Mouse (Mus musculus) myocyte (in vitro differentiated cells): Measurements from ENCODE around the gene Idh3a. TPM values are rescaled to one million over a fixed set of nuclear protein-coding genes. Genes with fewer than 3 reads are reported as not detected.
A peak's percentile ranks its signal among the peaks of the same experiment; 100 is the strongest.

Source experiments
- H3K27me3 ChIP-seq: one replicate; pipeline ENCODE4 v1.6.1; 2011; ENCODE audit not compliant: control insufficient read depth, insufficient read depth, insufficient read length
- H3K36me3 ChIP-seq: one replicate; pipeline ENCODE4 v1.6.1; 2011; ENCODE audit not compliant: control insufficient read depth, insufficient read depth
- H3K4me2 ChIP-seq: one replicate; pipeline ENCODE4 v1.6.1; 2011; ENCODE audit warnings: low read depth, control low read depth
- H3K4me3 ChIP-seq: one replicate; pipeline ENCODE4 v1.5.1; 2011; ENCODE audit warnings: mild to moderate bottlenecking, control low read depth, moderate library complexity
- H3K79me2 ChIP-seq: one replicate; pipeline ENCODE4 v1.6.1; 2011; ENCODE audit not compliant: control insufficient read depth, insufficient read depth
- H3ac ChIP-seq: one replicate; pipeline ENCODE4 v1.6.1; 2011; ENCODE audit not compliant: control insufficient read depth, insufficient read length
- CEBPB ChIP-seq: IDR thresholded peaks from 2 replicates; pipeline ENCODE4 v1.6.1; 2011; ENCODE audit warnings: mild to moderate bottlenecking, moderate library complexity; ENCODE audit not compliant: poor library complexity, insufficient read depth, severe bottlenecking
- E2F4 ChIP-seq: IDR thresholded peaks from one replicate; pipeline ENCODE4 v1.6.1; 2011; ENCODE audit warnings: mild to moderate bottlenecking, control low read depth, moderate library complexity; ENCODE audit not compliant: insufficient read depth
- MAX ChIP-seq: IDR thresholded peaks from one replicate; pipeline ENCODE4 v1.6.1; 2011; ENCODE audit warnings: low read depth, mild to moderate bottlenecking, control low read depth
- MYOD1 ChIP-seq, 3 experiments: IDR thresholded peaks; one replicate each; pipeline ENCODE4 v1.6.1; 2011; ENCODE audit warnings: control low read depth in 2 of 3, low read depth in 2 of 3, mild to moderate bottlenecking in 2 of 3, moderate library complexity in 1 of 3; ENCODE audit not compliant: insufficient read length in 2 of 3, control insufficient read depth in 1 of 3
- MYOG ChIP-seq, 3 experiments: IDR thresholded peaks; one replicate each; pipeline ENCODE4 v1.6.1; 2011; ENCODE audit warnings: control low read depth in 2 of 3, low read depth in 2 of 3, mild to moderate bottlenecking in 2 of 3; ENCODE audit not compliant: insufficient read length in 2 of 3, control insufficient read depth in 1 of 3, insufficient read depth in 1 of 3
- POLR2A ChIP-seq: IDR thresholded peaks from one replicate; pipeline ENCODE4 v1.6.1; 2011; ENCODE audit warnings: low read depth, mild to moderate bottlenecking, control low read depth, moderate library complexity; ENCODE audit not compliant: insufficient read length
- POLR2AphosphoS2 ChIP-seq: IDR thresholded peaks from one replicate; pipeline ENCODE4 v1.6.1; 2011; ENCODE audit warnings: low read depth, control low read depth; ENCODE audit not compliant: insufficient read length
- REST ChIP-seq: IDR thresholded peaks from one replicate; pipeline ENCODE4 v1.6.1; 2011; ENCODE audit warnings: mild to moderate bottlenecking, control low read depth, moderate library complexity; ENCODE audit not compliant: insufficient read depth, insufficient read length
- SRF ChIP-seq: IDR thresholded peaks from one replicate; pipeline ENCODE4 v1.6.1; 2011; ENCODE audit warnings: low read depth; ENCODE audit not compliant: control insufficient read depth, insufficient read length
- TCF12 ChIP-seq: IDR thresholded peaks from one replicate; pipeline ENCODE4 v1.6.1; 2011; ENCODE audit warnings: mild to moderate bottlenecking, control low read depth; ENCODE audit not compliant: poor library complexity, insufficient read depth, severe bottlenecking
- TCF3 ChIP-seq: IDR thresholded peaks from one replicate; pipeline ENCODE4 v1.6.1; 2011; ENCODE audit warnings: low read depth, control low read depth; ENCODE audit not compliant: insufficient read length
- USF1 ChIP-seq: IDR thresholded peaks from one replicate; pipeline ENCODE4 v1.6.1; 2011; ENCODE audit warnings: low read depth, mild to moderate bottlenecking, control low read depth, moderate library complexity
- polyA plus RNA-seq: library from polyadenylated mRNA; unstranded; fragments of >200 nt; fragmentation: generic; extraction: Trizol; gene quantifications from one replicate; pipeline ENCODE4 v1.2.1, GENCODE M21; 2012; ENCODE audit warnings: missing spikeins

The Idh3a gene
- polyA plus RNA-seq, 1 experiment = 88.5 TPM

DNA sequence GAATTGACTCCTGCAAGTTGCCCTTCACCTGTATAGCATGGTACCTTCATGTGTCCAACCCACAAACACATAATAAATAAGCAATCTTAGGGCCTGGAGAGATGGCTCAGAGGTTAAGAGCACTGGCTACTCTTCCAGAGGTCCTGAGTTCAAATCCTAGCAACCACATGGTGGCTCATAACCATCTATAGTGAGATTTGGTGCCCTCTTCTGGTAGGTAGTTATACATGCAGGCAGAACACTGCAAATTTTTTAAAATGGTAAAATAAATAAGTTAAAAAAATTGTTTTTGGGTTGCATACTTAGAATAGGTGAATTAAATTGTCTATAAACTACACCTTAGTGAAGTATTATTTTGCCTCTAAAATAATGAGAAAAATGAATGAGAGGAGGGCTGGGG, 44.8 kb downstream of the Idh3a start:
- Histone ChIP-seq H3K79me2 (peaks cover 31% of the 10 kb centered on the region), H3K27me3 (no peaks in the 10 kb centered on the region), H3K36me3 (no peaks in the 10 kb centered on the region), H3ac (no peak overlapping the region), H3K4me2 (no peak overlapping the region), H3K4me3 (no peak overlapping the region)
- TF ChIP-seq POLR2A (no peak), MAX (no peak), SRF (no peak), USF1 (no peak), MYOG (IDR thresholded peaks at IDR 0.05; ENCODE audit: control insufficient read depth in 1 of 3, insufficient read depth in 1 of 3, insufficient read length in 2 of 3, low read depth in 2 of 3) (no peak), CEBPB (no peak), TCF3 (no peak), REST (no peak), TCF12 (no peak), POLR2AphosphoS2 (no peak), MYOD1 (IDR thresholded peaks at IDR 0.05; ENCODE audit: control insufficient read depth in 1 of 3, insufficient read length in 2 of 3, low read depth in 2 of 3) (no peak), E2F4 (no peak)

DNA sequence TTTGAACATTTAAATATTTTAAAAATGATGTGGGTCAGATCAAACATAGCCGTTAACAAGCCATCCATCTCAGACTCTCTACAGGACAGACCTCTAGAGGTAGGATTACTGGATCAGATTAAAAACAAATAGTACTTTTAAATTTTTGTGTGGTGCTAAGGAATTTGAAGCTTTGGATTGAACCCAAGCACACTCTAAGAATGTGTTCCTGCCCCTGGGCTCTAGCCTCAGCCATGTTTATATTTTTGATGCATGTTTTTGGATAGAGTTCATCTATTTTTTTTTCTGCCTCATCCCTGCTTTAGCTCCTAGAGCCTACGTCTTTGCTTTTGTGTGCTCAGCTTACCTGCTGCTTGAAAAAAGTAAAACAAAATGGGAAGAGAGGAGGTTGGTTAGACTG, 47.3 kb downstream of the Idh3a start:
- peaks cover 35% of the 10 kb centered on the region for H3K79me2 ChIP-seq
- no peak overlapping the region for H3K4me2 ChIP-seq
- TF ChIP-seq POLR2A = no peak
- H3K4me3 ChIP-seq = no peak overlapping the region
- H3K36me3 ChIP-seq = no peaks in the 10 kb centered on the region
- no peak overlapping the region for H3ac ChIP-seq
- no peaks in the 10 kb centered on the region for H3K27me3 ChIP-seq

DNA sequence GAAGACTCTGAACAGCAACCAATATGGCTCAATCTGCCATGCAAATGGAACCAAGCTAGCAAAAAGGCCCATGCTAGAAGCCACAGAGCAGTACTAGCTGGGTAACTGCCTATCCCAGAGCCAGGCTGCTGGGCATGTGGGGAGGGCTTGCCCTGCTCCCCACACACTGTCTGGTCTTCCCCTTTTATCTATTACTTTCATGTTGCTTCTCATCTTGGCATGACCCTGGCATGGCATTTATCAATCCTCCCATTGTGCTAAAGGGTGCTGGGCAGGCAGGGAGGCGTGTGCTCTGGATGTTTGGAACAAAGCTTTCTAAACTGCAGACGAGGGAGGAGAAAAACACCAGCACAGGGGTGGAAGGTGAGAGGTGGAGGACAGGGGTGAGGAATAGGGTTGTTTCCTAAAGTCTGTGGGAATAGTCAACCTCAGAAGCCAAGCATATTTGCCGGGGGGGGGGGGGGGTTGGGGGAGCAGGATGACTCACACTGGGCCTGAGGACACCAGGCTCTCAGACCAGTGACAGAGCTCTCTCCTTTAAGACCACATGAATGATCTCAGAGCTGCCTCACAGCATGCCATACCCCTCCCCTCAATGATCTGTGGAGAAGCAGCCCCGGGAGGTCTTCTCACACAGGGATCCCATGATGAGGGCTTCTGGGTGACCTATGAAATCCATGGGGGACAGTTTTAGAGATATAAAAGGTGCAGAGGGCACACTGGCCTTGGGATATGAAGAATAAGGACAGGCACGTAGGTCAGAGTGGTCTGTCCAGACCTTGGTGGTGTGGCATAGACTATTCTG, 51.6 kb downstream of the Idh3a start:
- TF ChIP-seq MYOD1 (IDR thresholded peaks at IDR 0.05; ENCODE audit: control insufficient read depth in 1 of 3, insufficient read length in 2 of 3, low read depth in 2 of 3) (no peak), MYOG (IDR thresholded peaks at IDR 0.05; ENCODE audit: control insufficient read depth in 1 of 3, insufficient read depth in 1 of 3, insufficient read length in 2 of 3, low read depth in 2 of 3) (no peak), REST (no peak), CEBPB (no peak), TCF12 (no peak), E2F4 (no peak), SRF (no peak), POLR2AphosphoS2 (no peak), USF1 (no peak), TCF3 (no peak), MAX (no peak), POLR2A (no peak)
- Histone ChIP-seq H3K4me3 (no peak overlapping the region), H3K27me3 (no peaks in the 10 kb centered on the region), H3ac (no peak overlapping the region), H3K79me2 (peaks cover 44% of the 10 kb centered on the region), H3K4me2 (peak overlapping the region; percentile 70), H3K36me3 (no peaks in the 10 kb centered on the region)

DNA sequence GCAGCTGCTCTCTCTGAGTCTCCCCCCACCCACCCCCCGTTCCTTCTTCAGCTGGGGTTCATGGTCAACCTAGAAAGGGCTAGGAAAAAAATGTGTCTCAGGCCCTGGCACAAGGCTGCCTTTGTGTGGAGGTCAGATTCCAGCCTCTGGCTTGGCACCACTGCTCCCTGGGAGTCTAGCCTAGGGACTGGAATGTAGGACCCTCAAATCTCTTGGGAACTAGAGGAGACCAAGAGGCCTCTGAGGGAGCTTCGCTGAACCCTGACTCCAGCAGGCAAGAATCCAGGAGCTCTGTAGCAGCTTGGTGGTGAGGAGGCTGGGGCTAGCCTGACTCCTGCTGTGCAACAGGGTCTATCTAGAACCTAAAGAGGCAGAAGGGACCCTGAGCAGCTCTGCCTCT, 53.1 kb downstream of the Idh3a start:
- Histone ChIP-seq H3ac (no peak overlapping the region), H3K4me2 (peak overlapping the region; percentile 70), H3K27me3 (no peaks in the 10 kb centered on the region), H3K79me2 (peaks cover 35% of the 10 kb centered on the region), H3K36me3 (no peaks in the 10 kb centered on the region), H3K4me3 (no peak overlapping the region)
- no peak for TF ChIP-seq TCF12
- TF ChIP-seq SRF = no peak
- TF ChIP-seq TCF3 = no peak
- no peak for TF ChIP-seq MYOG (IDR thresholded peaks at IDR 0.05; ENCODE audit: control insufficient read depth in 1 of 3, insufficient read depth in 1 of 3, insufficient read length in 2 of 3, low read depth in 2 of 3)
- no peak for TF ChIP-seq CEBPB
- TF ChIP-seq POLR2AphosphoS2 = no peak
- TF ChIP-seq USF1 = no peak
- TF ChIP-seq MYOD1 (IDR thresholded peaks at IDR 0.05; ENCODE audit: control insufficient read depth in 1 of 3, insufficient read length in 2 of 3, low read depth in 2 of 3) = no peak
- TF ChIP-seq MAX = no peak
- TF ChIP-seq E2F4 = no peak
- TF ChIP-seq REST = no peak
- no peak for TF ChIP-seq POLR2A

DNA sequence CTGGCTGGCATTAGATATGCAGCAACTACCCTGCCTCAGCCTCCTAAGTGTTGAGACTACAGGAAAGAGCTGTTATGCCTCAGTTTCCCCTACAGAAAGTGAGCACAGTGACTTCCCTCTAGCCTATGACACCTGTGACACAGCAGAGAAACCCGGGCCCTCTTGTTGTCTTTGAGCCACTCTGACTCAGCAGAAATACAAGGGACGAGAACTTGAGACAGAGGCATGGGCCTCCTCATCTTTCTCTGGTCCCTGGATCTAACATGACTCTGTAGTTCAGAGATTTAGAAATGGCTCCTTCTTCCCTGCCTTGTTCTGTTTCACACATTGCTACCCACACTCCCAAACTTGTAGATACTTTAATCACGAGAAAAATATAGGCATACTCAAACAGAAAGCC, 55.4 kb downstream of the Idh3a start:
- no peaks in the 10 kb centered on the region for H3K36me3 ChIP-seq
- H3ac ChIP-seq = no peak overlapping the region
- TF ChIP-seq MYOD1 (IDR thresholded peaks at IDR 0.05; ENCODE audit: control insufficient read depth in 1 of 3, insufficient read length in 2 of 3, low read depth in 2 of 3) (no peak), TCF12 (no peak), MAX (no peak)
- H3K79me2 ChIP-seq = peaks cover 14% of the 10 kb centered on the region
- peak overlapping the region; percentile 70 for H3K4me2 ChIP-seq
- no peaks in the 10 kb centered on the region for H3K27me3 ChIP-seq
- peak overlapping the region; percentile 26 for H3K4me3 ChIP-seq
